Mouse (Mus musculus) liver, embryonic 16.5 days (tissue): Measurements from ENCODE around the gene Ksr1. TPM values are rescaled to one million over a fixed set of nuclear protein-coding genes. Genes with fewer than 3 reads are reported as not detected.
"Not testable (repeated sequence)": the region's sequence is repeated elsewhere in the genome, so short reads cannot be mapped to it uniquely, and the experiment has no call there.

Experiments
- ATAC-seq: fragments of 200-750 bp; cut with Nextera tagmentation; 2 replicates; pipeline ENCODE4 v1.8.0; 2017; ENCODE audit warnings: low read depth, mild to moderate bottlenecking, moderate number of reproducible peaks, moderate library complexity
- H3K27ac ChIP-seq: fragments of 300-500 bp; sonication (generic); 2 replicates; pipeline ENCODE4 v1.5.1; 2014; ENCODE audit warnings: mild to moderate bottlenecking, low read length
- H3K27me3 ChIP-seq: fragments of 300-500 bp; sonication (generic); 2 replicates; pipeline ENCODE4 v1.6.1; 2014; ENCODE audit warnings: low read depth, low read length, mixed read lengths; ENCODE audit not compliant: control insufficient read depth, insufficient read depth
- H3K36me3 ChIP-seq: fragments of 300-500 bp; sonication (generic); 2 replicates; pipeline ENCODE4 v1.6.1; 2014; ENCODE audit warnings: mild to moderate bottlenecking; ENCODE audit not compliant: control insufficient read depth, insufficient read depth
- H3K4me1 ChIP-seq: fragments of 300-500 bp; sonication (generic); 2 replicates; pipeline ENCODE4 v1.6.1; 2014; ENCODE audit warnings: low read depth, low read length, mixed read lengths; ENCODE audit not compliant: control insufficient read depth
- H3K4me2 ChIP-seq: fragments of 300-500 bp; sonication (generic); 2 replicates; pipeline ENCODE4 v1.6.1; 2014; ENCODE audit warnings: low read depth, low read length, mixed read lengths
- H3K4me3 ChIP-seq: fragments of 300-500 bp; sonication (generic); 2 replicates; pipeline ENCODE4 v1.5.1; 2014; ENCODE audit warnings: low read depth, mild to moderate bottlenecking, low read length
- H3K9ac ChIP-seq: fragments of 300-500 bp; sonication (generic); 2 replicates; pipeline ENCODE4 v1.6.1; 2014; ENCODE audit warnings: low read depth, low read length
- H3K9me3 ChIP-seq: fragments of 300-500 bp; sonication (generic); replicated peaks from 2 replicates; pipeline ENCODE4 v1.6.1; 2016; ENCODE audit warnings: low read length; ENCODE audit not compliant: control insufficient read depth
- WGBS: fragments of 180-500 bp; shearing (Covaris S2); extraction: QIAGEN DNeasy Blood & Tissue Kit; methylation state at CpG from one replicate; pipeline ENCODE4 v1.1.7; 2014; ENCODE audit not compliant: insufficient replicate concordance; 5-methylcytosine and 5-hydroxymethylcytosine counted together
- polyA plus RNA-seq: library from polyadenylated mRNA; unstranded; fragments of >200 nt; fragmentation: Nextera tagmentation; extraction: Ambion mirVana; gene quantifications from 2 replicates; pipeline ENCODE4 v1.2.1, GENCODE M21; 2015

The Ksr1 gene
- polyA plus RNA-seq, 1 experiment from 2014 or later, result 2.3 TPM

DNA sequence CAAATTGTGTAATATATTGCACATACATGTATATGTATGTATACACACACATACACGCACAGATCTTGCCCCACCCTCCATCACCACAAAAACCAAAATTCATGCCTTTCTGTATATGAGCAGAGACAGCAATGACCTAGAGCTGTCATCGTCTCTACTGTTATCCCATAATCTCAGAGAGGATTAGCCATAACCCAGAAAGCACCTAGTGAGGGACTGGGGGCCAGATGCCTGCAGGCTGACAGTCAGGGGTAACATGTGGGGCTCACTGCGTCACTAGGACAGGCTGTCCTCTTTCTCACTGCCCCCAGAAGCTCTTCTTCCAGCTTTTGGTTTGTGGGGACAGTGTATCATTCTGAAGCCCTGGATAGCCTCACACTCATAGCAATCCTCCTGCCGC is 144.3 kb downstream of the Ksr1 start:
- H3K36me3 ChIP-seq, result no peaks in the 10 kb centered on the region
- H3K27me3 ChIP-seq, result no peaks in the 10 kb centered on the region
- ATAC-seq, result no peak
- H3K27ac ChIP-seq, result no peak overlapping the region
- H3K9ac ChIP-seq, result no peak overlapping the region
- H3K9me3 ChIP-seq, result no peaks in the 10 kb centered on the region
- H3K4me1 ChIP-seq, result peaks cover 19% of the 10 kb centered on the region
- H3K4me2 ChIP-seq, result no peak overlapping the region
- 64% methylated on average over 4 of the region's 4 CpGs for WGBS
- H3K4me3 ChIP-seq, result no peak overlapping the region

DNA sequence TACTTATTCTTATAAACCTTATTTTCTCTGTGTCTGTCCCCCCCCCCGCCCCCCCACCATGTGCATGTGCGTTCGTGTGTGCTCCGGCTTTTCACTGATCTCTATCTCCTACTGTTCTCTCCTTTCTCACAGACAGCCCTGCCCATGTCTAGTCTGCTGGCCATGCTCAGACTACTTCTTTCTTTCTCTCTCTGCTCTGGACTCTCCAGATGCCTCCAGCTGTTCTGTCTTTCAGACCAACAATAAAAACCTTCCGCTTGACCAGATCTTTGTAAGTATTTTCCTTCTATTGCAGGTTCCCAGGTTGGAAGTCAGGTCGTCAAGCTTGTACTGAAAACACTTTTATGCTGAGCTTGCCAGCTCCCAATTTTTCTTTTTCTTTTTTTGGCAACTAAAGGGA is 147.1 kb downstream of the Ksr1 start:
- no peak overlapping the region for H3K27ac ChIP-seq
- H3K9me3 ChIP-seq, result no peaks in the 10 kb centered on the region
- H3K4me3 ChIP-seq, result no peak overlapping the region
- H3K4me2 ChIP-seq, result no peak overlapping the region
- WGBS, result 37% methylated on average over 6 of the region's 6 CpGs
- peaks cover 18% of the 10 kb centered on the region for H3K4me1 ChIP-seq
- H3K27me3 ChIP-seq, result no peaks in the 10 kb centered on the region
- no peak overlapping the region for H3K9ac ChIP-seq
- no peak for ATAC-seq
- no peaks in the 10 kb centered on the region for H3K36me3 ChIP-seq

DNA sequence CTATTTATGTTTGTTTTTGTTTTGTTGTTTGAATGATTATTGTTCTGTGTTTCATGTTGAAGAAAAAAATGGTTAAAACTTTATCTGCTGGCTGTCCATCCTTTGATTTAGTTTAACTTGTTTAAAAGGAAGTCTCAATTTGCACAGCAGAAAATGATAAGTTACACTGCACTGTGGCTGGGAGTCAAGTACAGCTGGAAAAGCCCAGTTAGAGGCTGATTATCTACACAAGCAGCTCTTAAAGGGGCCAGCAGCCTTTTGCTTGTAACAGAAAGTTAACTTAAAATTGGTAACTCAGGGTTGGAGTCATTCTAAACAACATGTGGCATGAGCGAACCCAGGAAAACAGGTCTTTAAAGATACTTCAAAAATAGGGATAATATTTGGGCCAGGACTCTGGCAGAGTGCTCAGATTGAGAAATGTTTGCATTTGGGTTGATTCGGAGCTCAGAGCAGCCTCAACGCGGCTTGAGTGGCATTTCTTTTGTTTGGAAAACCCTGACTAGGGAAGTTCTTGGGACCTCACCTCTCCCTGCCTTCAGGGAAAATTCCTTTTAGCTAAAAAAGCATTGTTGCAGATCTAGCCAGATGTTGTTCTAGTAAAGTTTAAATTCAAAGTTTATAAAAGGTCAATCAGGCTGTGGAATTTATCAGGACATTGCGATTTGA is 155.2 kb downstream of the Ksr1 start:
- not testable (repeated sequence) for H3K9me3 ChIP-seq, H3K4me2 ChIP-seq, H3K4me1 ChIP-seq, H3K4me3 ChIP-seq, H3K36me3 ChIP-seq, H3K27ac ChIP-seq, H3K27me3 ChIP-seq, ATAC-seq, H3K9ac ChIP-seq
- 59% methylated on average over 5 of the region's 5 CpGs for WGBS

DNA sequence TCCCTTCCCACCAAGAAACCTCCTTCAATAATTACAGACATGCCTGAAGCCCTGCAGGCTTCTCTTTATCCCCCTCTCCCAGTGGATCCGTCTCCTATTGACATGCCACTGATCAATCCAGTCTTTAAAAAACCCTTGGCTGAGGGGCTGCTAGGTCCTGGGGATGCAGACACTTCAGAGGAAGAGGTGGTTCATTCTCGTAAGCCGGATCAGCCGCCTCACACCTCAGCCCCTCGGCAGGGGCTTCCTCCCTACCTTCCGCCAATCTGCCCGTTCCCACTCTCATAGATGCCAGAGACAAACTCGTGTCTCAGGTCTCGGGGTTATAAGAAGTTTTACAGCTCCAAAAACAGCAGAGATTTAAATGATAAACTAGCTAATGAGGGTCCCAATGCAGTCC is 156.1 kb downstream of the Ksr1 start:
- Histone ChIP-seq H3K9me3 (no peaks in the 10 kb centered on the region), H3K4me2 (no peak overlapping the region)
- WGBS, result 78% methylated on average over 9 of the region's 9 CpGs

DNA sequence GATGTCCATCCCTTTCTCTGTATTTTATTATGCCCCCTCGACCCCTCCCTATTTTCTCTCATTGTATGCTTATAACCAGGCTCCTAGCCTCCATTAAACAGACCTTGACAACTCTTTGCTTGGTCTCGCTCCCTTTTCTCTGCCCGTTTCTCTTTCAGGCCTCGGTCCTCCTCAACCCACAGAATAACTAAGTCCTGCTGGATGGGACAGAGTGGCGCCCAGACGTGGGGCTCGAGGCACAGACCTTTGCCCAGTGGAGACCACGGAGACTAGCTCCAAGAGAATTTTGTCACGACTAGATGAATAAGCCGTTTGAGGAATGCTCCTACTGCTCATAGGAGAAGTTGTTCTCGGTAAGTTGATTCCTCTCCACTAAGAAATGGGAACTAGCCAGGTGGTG is 157.0 kb downstream of the Ksr1 start:
- H3K27me3 ChIP-seq, H3K9ac ChIP-seq, ATAC-seq, H3K9me3 ChIP-seq, H3K4me1 ChIP-seq, H3K27ac ChIP-seq, H3K4me2 ChIP-seq, H3K36me3 ChIP-seq, H3K4me3 ChIP-seq: not testable (repeated sequence)
- 70% methylated on average over 11 of the region's 11 CpGs for WGBS

More for the DNA sequence above, 156.1 kb downstream of the Ksr1 start:
- peaks cover 2% of the 10 kb centered on the region for H3K4me1 ChIP-seq
- no peak overlapping the region for H3K27ac ChIP-seq
- no peaks in the 10 kb centered on the region for H3K27me3 ChIP-seq
- H3K9ac ChIP-seq, result no peak overlapping the region
- H3K36me3 ChIP-seq, result no peaks in the 10 kb centered on the region
- no peak overlapping the region for H3K4me3 ChIP-seq
- ATAC-seq, result no peak

DNA sequence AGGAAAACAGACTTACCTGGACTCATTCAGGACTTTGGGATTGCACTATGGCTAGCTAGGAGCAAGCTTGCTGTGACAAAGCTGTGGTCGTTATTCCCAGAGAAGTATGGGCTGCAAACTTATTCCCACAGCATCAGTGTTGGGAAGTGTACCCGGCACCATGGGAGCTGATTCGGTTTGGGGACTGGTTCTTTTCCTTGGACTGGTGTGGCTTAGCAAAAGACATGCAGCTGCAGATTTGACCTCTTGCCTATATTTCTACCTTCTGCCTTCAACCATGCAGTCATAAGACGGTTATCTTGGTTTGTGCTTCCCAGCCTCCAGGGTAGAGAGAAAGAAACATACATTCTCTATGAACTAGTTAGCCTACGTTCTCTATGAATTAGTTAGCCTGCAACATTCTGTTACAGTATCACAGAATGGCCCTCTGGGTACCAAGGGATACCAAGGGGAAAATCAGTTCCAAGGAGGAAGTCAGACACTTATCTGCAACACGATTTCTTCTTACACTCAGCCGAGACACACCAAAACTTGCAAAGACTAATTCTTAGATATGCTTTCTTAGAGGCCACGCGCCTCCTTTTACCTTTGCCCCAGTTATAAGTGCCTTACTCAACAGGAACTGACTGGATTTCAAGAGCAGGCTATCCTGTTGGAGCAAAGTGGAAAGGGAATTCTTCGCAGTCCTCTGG is 159.8 kb downstream of the Ksr1 start:
- no peak for ATAC-seq
- Histone ChIP-seq H3K9me3 (no peaks in the 10 kb centered on the region), H3K27ac (no peak overlapping the region)

DNA sequence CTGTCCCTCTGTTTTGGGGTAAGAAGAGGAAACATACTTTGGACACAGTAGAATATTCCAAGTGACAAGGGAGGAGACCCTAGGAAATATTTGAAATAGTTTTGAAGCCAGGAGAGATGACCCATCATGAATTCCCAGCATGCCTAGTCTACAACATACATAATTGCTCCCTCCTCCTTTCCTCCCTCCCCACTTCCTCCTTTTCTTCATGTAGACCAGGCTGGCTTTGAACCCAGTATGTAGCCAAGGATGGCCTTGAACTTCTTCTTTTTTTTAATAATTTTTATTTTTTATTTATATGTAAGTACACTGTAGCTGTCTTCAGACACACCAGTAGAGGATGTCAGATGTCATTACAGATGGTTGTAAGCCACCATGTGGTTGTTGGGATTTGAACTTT is 160.7 kb downstream of the Ksr1 start:
- H3K27me3 ChIP-seq, result no peaks in the 10 kb centered on the region
- H3K27ac ChIP-seq, result no peak overlapping the region
- no peaks in the 10 kb centered on the region for H3K36me3 ChIP-seq
- no peak overlapping the region for H3K4me2 ChIP-seq
- no peak for ATAC-seq
- no peaks in the 10 kb centered on the region for H3K9me3 ChIP-seq
- H3K4me3 ChIP-seq, result no peak overlapping the region
- no peak overlapping the region for H3K9ac ChIP-seq
- peaks cover 30% of the 10 kb centered on the region for H3K4me1 ChIP-seq

More for the DNA sequence above, 159.8 kb downstream of the Ksr1 start:
- 58% methylated on average over 10 of the region's 10 CpGs for WGBS
- H3K4me3 ChIP-seq, result no peak overlapping the region
- no peaks in the 10 kb centered on the region for H3K27me3 ChIP-seq
- no peak overlapping the region for H3K9ac ChIP-seq
- H3K36me3 ChIP-seq, result no peaks in the 10 kb centered on the region
- H3K4me1 ChIP-seq, result peaks cover 28% of the 10 kb centered on the region
- H3K4me2 ChIP-seq, result no peak overlapping the region

DNA sequence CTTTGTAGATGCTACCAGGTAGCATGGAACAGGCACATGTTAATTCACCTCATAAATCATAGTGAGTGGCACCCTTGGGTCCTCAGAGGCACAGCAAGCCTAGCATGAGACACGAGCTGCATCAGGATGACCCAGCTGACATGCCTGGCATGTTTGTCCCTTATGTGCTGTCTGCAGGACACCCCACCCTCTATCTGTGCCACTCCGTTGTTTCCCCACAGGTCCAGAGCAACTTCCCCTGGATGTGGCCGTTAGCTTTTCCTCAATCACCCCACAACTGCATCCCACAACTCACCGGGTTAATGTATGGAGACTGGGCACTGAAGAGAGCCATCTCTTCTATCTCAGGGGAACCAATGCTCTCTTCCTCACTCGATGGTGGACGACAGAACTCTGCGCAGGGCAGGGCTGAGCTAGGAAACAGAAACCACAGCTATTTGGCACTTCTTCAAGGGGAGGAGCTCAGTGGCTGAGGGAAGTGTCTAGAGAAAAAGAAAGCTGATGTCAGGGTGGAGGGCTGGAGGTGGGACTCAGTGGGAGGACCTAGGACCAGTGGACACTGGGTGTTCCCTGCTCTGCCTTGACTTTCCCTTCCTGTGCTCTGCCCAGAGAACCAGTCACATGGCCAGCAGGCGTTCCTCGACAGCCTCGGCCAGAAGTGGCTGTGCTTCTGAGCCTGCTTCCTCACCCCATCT is 161.6 kb downstream of the Ksr1 start, which contains the start of gene Lgals9:
Lgals9 (minus strand) TSS at position 464 of the 695 bp plus-strand sequence.
- 3% methylated on average over 10 of the region's 10 CpGs for WGBS
- Histone ChIP-seq H3K4me3 (peak within 1 kb of the TSS; percentile 62), H3K4me1 (peaks cover 36% of the 10 kb centered on the region), H3K36me3 (no peaks in the 10 kb centered on the region), H3K4me2 (peak within 1 kb of the TSS; percentile 56), H3K9ac (peak within 1 kb of the TSS; percentile 62), H3K9me3 (no peaks in the 10 kb centered on the region), H3K27me3 (no peaks in the 10 kb centered on the region), H3K27ac (peak within 1 kb of the TSS; percentile 89)
- peak; percentile 68 for ATAC-seq

DNA sequence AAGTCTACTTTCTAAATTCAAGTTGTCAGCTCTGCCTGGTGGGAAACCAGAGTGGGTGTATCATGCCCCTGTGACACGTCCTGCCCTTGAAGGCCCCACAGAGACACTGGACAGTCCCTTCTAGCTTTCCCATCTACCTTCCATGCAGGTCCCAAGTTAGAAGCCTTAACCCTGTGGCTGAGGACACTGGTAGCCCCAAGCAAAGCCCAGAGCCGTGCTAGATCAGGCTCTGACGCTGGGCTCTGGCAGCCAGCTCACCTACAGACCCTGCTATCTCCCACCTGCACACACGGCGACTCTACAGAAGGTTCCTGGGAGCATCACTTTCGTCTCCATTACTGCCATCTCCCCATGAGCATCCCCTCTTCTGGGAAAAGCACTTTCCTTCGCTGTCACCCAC is 162.7 kb downstream of the Ksr1 start:
- Histone ChIP-seq H3K9ac (peak overlapping the region; percentile 62), H3K4me1 (peaks cover 36% of the 10 kb centered on the region), H3K27ac (peak overlapping the region; percentile 89), H3K27me3 (no peaks in the 10 kb centered on the region), H3K9me3 (no peaks in the 10 kb centered on the region), H3K4me3 (peak overlapping the region; percentile 62), H3K4me2 (peak overlapping the region; percentile 56), H3K36me3 (no peaks in the 10 kb centered on the region)
- ATAC-seq, result no peak
- WGBS, result 32% methylated on average over 7 of the region's 7 CpGs
